Mouse (Mus musculus): Measurements from ENCODE around the gene Fry.

DNA sequence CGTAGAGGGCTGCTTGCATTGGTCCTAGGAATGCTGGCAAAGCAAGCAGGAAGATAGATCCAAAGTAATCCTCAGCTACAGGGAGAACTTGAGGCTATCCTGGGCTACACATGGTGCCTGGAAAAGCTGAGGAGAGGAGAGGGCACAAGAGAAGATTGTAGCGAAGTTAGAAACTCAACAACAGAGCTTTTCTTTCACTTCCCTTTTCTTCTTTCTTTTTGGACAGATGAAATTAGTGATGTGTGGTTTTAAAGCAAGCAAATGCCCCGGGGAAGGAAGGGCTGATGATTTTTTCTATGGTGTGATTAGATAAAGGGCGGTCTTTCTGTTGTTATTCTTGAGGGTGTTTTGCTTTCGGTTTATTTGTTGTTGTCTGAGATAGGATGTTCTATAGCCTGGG is 188.1 kb downstream of the Fry start:
- TF ChIP-seq CTCF (IDR thresholded peaks at IDR 0.05; ENCODE audit: low read depth, low read length) (no peak), POLR2A (IDR thresholded peaks at IDR 0.05; ENCODE audit: borderline replicate concordance, low read depth, low read length) (no peak)

Measured in bone marrow macrophage, adult 2 months (primary cell).